Mouse (Mus musculus) stomach, postnatal 0 days (tissue): ENCODE measurements at regions not wholly inside any gene's neighbourhood (a gene's known extent, or its start where the extent isn't known, plus 50 kb on each side); places are given as distances from the start of the nearest gene placed in this dataset.

Experiments
- ATAC-seq: fragments of 200-750 bp; cut with Nextera tagmentation; 2 replicates; pipeline ENCODE4 v1.8.0; 2017; ENCODE audit not compliant: low FRiP score, low TSS enrichment
- DNase-seq: peaks from one replicate; pipeline ENCODE4 v3.0.0-alpha.2; 2016; ENCODE audit warnings: low spot score
- H3K27ac ChIP-seq: fragments of 300-500 bp; sonication (generic); replicated peaks from 2 replicates; pipeline ENCODE4 v1.5.1; 2014; ENCODE audit warnings: mild to moderate bottlenecking, control low read depth
- H3K27me3 ChIP-seq: fragments of 300-500 bp; sonication (generic); 2 replicates; pipeline ENCODE4 v1.6.1; 2014; ENCODE audit warnings: low read length; ENCODE audit not compliant: control insufficient read depth, insufficient read depth
- H3K36me3 ChIP-seq: fragments of 300-500 bp; sonication (generic); 2 replicates; pipeline ENCODE4 v1.6.1; 2014; ENCODE audit warnings: low read length, mixed read lengths; ENCODE audit not compliant: control insufficient read depth, insufficient read depth
- H3K4me1 ChIP-seq: fragments of 300-500 bp; sonication (generic); replicated peaks from 2 replicates; pipeline ENCODE4 v1.6.1; 2014; ENCODE audit warnings: antibody characterized with exemption; ENCODE audit not compliant: control insufficient read depth, insufficient read depth
- H3K4me2 ChIP-seq: fragments of 300-500 bp; sonication (generic); replicated peaks from 2 replicates; pipeline ENCODE4 v1.6.1; 2014; ENCODE audit warnings: low read depth, mild to moderate bottlenecking, control low read depth, moderate library complexity
- H3K4me3 ChIP-seq: fragments of 300-500 bp; sonication (generic); 2 replicates; pipeline ENCODE4 v1.5.1; 2014; ENCODE audit warnings: low read depth, low read length, control low read depth
- H3K9ac ChIP-seq: fragments of 300-500 bp; sonication (generic); 2 replicates; pipeline ENCODE4 v1.6.1; 2014; ENCODE audit warnings: mild to moderate bottlenecking, low read length, control low read depth, mixed read lengths
- H3K9me3 ChIP-seq: fragments of 300-500 bp; sonication (generic); 2 replicates; pipeline ENCODE4 v1.6.1; 2016; ENCODE audit warnings: low read length; ENCODE audit not compliant: control insufficient read depth
- CTCF ChIP-seq: IDR thresholded peaks from 2 replicates; pipeline ENCODE4 v1.5.1; 2016; ENCODE audit warnings: antibody characterized with exemption, low read depth, mild to moderate bottlenecking, moderate library complexity
- EP300 ChIP-seq: optimal IDR thresholded peaks from 2 replicates; pipeline ENCODE3; 2016; ENCODE audit warnings: antibody characterized with exemption
- WGBS: fragments of 180-500 bp; shearing (Covaris S2); extraction: QIAGEN DNeasy Blood & Tissue Kit; methylation state at CpG from one replicate; pipeline ENCODE4 v1.1.7; 2014; 5-methylcytosine and 5-hydroxymethylcytosine counted together

DNA sequence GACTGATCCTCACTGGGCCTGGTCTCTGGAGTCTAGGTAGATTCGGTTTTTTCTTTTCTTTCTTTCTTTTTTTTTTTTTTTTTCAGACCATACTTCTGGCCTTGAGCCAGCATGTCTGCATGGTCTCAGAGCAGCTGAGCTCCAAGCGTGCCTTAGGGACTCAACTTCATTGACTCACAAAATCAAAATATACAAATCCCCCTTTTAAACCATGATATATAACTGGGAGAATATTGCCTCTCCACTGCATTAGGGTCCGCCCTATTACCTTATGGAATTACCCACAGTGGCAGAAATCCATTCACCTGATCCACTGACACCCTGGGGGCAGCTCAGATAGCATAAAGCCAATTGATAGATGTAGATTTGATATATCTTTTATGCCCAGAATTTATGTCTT, 385.5 kb upstream of the Clint1 start:
- Histone ChIP-seq H3K9ac (no peak overlapping the region), H3K36me3 (no peaks in the 10 kb centered on the region), H3K27me3 (no peaks in the 10 kb centered on the region), H3K27ac (no peak overlapping the region), H3K9me3 (no peaks in the 10 kb centered on the region), H3K4me1 (no peaks in the 10 kb centered on the region), H3K4me3 (no peak overlapping the region), H3K4me2 (no peak overlapping the region)
- 56% methylated on average over 3 of the region's 3 CpGs for WGBS
- no peak for ATAC-seq
- no peak for TF ChIP-seq EP300
- no peak for TF ChIP-seq CTCF
- DNase-seq, result peak; percentile 0

DNA sequence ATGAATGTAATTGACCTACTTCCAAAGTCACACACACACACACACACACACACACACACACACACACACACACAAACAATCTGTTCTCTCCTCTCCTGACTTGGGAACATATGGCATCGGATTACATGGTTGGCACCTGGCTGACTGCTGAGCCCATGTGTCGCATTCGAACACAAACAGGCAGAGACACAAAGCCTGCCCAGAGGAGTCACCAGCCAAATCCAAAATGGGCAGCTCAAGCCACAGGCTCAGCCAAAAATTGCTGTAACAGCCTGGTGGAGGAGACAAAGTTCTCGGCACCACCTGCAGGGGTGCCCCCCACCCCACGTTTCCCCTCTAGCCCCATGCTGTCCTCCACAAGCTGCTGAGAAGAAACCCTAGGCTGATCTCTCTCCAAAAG, 379.7 kb upstream of the Clint1 start:
- Histone ChIP-seq H3K9ac (no peak overlapping the region), H3K4me2 (no peak overlapping the region), H3K27ac (no peak overlapping the region), H3K4me1 (no peaks in the 10 kb centered on the region), H3K4me3 (no peak overlapping the region), H3K27me3 (no peaks in the 10 kb centered on the region), H3K9me3 (no peaks in the 10 kb centered on the region), H3K36me3 (no peaks in the 10 kb centered on the region)
- ATAC-seq (no peak), DNase-seq (no peak)
- 59% methylated on average over 5 of the region's 5 CpGs for WGBS
- TF ChIP-seq EP300, result no peak
- no peak for TF ChIP-seq CTCF

DNA sequence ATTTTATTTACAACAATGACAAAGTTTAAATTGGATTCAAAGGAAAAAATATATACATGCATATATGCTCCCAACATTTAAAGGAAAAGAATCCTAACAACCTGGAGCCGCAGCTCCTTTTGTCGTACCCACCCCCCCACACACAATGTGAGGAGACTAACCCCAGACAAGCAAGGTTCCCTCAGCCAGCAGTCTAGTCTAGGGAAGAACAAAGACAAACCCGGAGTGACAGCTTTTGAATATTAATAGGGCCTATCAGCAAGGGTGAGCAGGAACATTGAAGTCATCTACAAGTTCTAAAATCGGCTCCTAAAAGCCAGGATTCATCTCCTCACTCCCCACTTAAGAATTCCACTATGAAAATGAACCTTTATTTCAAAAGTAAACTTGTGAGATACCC, 374.9 kb upstream of the Clint1 start:
- no peak for DNase-seq
- Histone ChIP-seq H3K27me3 (no peaks in the 10 kb centered on the region), H3K9ac (no peak overlapping the region), H3K4me2 (no peak overlapping the region), H3K36me3 (no peaks in the 10 kb centered on the region), H3K4me1 (no peaks in the 10 kb centered on the region), H3K27ac (no peak overlapping the region), H3K9me3 (no peaks in the 10 kb centered on the region), H3K4me3 (no peak overlapping the region)
- WGBS, result 64% methylated on average over 4 of the region's 4 CpGs
- TF ChIP-seq CTCF (no peak), EP300 (no peak)
- no peak for ATAC-seq

DNA sequence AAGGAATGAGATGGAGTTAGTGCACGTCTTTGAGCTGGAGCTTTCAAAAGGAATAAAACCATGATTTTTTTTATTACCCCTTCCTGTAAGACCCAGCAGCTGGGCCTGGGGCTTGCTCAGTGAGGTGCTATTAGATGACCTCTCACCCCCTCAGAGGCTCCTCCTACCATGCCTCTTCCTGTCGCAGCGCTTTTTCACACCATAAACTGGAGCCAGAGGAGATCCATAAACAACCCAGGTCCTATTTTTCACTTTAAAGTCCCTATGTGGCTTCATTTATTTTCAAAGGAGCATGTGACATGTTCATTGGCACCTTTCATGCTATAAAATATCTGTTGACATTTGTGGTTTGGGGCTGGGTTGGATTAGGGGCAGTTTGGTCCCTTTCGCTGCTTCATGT, 365.9 kb upstream of the Clint1 start:
- H3K4me1 ChIP-seq, result no peaks in the 10 kb centered on the region
- no peaks in the 10 kb centered on the region for H3K9me3 ChIP-seq
- no peak overlapping the region for H3K27ac ChIP-seq
- no peak overlapping the region for H3K9ac ChIP-seq
- no peaks in the 10 kb centered on the region for H3K36me3 ChIP-seq
- H3K27me3 ChIP-seq, result no peaks in the 10 kb centered on the region
- H3K4me2 ChIP-seq, result no peak overlapping the region
- no peak overlapping the region for H3K4me3 ChIP-seq
- TF ChIP-seq CTCF (no peak), EP300 (no peak)
- ATAC-seq (no peak), DNase-seq (no peak)
- WGBS, result 87% methylated on average over 4 of the region's 4 CpGs

DNA sequence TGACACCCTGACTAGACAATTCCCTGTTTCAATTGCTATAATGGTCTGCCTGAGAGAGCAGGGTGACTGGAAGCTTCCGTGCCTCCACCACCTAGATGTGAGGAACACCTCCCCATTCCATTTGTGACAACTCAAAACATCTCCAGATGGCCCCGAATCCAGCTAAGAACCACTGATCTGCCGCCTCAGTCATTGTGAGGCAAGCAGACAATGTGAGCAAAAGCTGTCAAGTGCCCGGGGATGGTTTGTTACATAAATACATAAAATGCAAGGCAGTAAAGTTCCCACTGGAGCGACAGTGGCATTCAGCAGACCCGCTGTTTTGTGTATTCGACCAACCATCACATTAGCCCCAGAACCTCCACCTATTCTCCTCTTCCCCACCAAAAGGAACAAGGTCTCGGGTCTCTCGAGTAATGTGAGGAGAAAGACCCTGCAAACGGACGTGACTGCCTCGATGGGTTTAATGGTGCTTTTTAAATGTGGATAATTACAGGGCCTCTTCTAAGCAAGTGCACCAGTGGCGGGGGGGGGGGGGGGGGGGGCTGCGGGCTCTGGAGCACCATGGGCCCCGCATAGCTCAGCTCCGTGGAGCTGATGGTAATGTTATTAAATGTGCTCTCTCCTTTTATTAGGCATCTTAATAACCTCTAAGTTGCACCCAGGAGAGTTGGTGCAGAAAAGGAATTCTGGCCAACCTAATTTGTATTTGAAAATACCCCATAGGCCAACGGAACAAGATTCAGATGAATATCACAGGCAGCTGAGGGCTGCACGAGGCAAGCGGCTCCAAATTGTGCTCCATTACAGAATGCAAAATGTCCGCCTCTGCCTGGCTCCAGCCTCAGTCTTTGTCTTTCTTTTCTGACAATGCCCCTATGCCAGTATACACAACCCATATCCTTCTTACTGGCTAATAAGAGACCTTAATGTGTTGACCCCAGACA, 360.6 kb upstream of the Clint1 start:
- H3K4me2 ChIP-seq, result no peak overlapping the region
- H3K27ac ChIP-seq, result no peak overlapping the region
- no peak for DNase-seq
- H3K4me1 ChIP-seq, result no peaks in the 10 kb centered on the region
- H3K9ac ChIP-seq, result no peak overlapping the region
- no peak for ATAC-seq
- 78% methylated on average over 20 of the region's 20 CpGs for WGBS
- H3K27me3 ChIP-seq, result no peaks in the 10 kb centered on the region
- H3K4me3 ChIP-seq, result no peak overlapping the region
- TF ChIP-seq EP300 (no peak), CTCF (no peak)
- no peaks in the 10 kb centered on the region for H3K9me3 ChIP-seq
- no peaks in the 10 kb centered on the region for H3K36me3 ChIP-seq

DNA sequence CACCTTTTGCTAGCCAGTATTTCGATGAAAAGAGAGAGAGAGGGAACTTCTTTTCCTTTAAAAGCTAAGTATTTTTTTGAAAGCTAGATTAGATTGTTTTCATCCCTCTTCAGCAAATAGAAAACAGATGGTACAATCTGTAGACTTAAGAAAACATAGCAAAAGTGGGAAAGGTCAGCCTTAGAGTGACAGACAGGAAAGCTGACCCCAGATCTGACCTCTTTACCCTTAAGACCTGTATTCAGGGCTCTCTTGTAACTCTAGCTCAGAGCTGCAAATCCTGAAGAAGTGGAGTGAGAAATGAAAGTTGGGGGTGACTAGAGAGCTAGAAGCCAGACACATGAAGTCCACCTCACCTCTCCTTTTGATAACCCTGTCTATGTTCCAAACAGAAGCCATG, 356.6 kb upstream of the Clint1 start:
- WGBS, result 32% methylated on average over 1 of the region's 1 CpGs
- no peaks in the 10 kb centered on the region for H3K9me3 ChIP-seq
- no peak for ATAC-seq

More for the DNA sequence above, 356.6 kb upstream of the Clint1 start:
- Histone ChIP-seq H3K4me2 (no peak overlapping the region), H3K36me3 (no peaks in the 10 kb centered on the region), H3K9ac (no peak overlapping the region), H3K4me3 (no peak overlapping the region), H3K27ac (no peak overlapping the region), H3K4me1 (no peaks in the 10 kb centered on the region), H3K27me3 (no peaks in the 10 kb centered on the region)
- no peak for DNase-seq
- no peak for TF ChIP-seq CTCF
- TF ChIP-seq EP300, result no peak
